Mouse (Mus musculus) liver, adult 2 months (tissue): ENCODE data around the gene Pttg1.

Source experiments
- CTCF ChIP-seq: fragments of 200-500 bp; IDR thresholded peaks from 2 replicates; pipeline ENCODE4 v1.5.1; 2011; ENCODE audit warnings: low read depth, low read length, control low read depth
- POLR2A ChIP-seq: fragments of 200-500 bp; IDR thresholded peaks from 2 replicates; pipeline ENCODE4 v1.6.1; 2011; ENCODE audit warnings: low read length, control low read depth; ENCODE audit not compliant: insufficient read depth; ENCODE audit errors: extremely low read depth

GRCm38 (mm10) chr11:43395073-43395948, 30.7 kb downstream of the Pttg1 start:
- TF ChIP-seq CTCF, result no peak
- TF ChIP-seq POLR2A, result no peak
